Mouse (Mus musculus) yolk sac, embryonic 10.5 days (tissue): ENCODE measurements around the gene Uvrag.

ENCODE experiments used
- DNase-seq: peaks from one replicate; pipeline ENCODE4 v3.0.0-alpha.2; 2017; ENCODE audit warnings: low spot score

Gene Uvrag

DNA sequence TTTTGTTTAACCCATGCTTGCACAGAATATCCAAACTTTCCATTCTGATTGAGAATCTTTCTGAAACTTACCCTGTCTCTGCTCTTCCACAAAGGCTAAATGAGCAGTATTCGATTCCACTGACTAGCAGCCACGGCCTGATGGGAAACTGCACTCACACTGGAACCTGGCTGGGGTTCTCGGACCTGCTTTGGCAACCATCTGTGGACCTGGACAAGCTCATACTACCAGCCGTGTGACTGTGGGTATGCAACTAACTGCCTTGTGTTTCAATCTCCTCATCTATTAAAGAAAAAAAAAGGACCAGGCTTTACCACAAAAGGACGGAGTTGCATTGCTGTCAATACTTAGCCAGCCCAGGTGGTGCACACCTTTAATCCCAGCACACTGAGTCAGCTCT, 80.5 kb downstream of the Uvrag start:
- no peak for DNase-seq

DNA sequence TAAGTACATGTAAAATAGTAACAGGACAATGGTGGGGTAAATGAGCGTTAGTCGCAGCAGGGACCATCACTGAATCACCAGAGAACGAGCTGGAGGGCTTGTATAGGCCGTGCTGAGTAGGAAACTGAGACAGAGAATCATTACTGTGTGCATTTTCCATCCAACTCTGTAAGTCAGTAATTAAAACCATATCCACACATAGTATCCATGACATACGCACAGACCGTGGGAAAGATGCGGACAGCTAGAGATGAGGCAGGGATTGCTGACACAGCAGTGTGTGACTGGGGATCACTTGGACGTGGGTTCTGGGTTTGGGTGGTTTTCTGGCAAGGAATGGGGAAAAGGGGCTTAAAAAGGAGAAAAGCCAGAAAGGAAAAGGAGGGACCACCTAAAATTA, 81.0 kb downstream of the Uvrag start:
- DNase-seq: no peak

DNA sequence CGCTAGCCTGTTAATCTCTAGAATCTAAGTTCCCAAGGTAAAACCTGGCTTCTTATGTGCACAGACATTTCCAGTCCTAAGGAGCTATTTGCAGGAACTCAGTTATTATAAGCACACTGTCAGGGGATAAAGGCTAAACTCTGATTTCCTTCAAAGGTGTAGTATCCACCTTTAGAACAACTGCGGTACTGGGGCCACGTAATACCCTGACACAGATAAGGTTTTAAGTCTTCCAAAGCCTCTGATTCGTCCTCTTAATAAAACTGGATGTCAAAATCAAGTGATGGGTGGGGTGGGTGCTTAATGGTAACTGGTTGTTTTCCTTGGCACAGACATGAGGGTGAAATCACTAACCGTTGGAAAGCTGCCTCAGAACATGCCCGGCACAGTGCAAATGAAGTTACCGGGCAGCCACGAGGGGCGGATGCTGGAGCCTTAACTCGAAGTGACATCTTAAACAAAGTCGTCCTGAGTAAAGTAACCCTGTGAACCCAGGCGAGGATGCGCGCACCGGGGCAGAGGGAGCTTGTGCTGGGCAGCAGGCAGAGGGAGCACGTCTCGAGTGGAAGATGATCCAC, 83.8 kb downstream of the Uvrag start:
- no peak for DNase-seq

DNA sequence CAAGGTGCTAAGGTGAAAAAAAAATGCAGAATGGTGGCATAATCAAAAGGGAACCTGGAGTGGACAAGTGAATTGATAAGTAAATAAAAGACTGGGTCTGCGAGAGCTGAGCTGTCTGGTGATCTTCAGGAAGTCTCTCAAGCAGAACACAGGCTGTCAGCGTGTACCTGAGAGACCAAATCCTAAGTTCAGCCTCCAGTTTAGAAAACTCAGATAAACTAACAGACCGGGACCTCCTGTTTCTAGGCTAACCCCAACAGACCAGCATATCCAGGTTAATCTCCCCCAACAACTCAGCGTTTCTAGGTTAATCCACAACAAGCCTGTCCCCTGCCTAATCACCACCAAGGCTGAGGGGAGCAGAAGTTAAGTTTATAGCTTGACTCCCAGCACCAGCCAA, 87.3 kb downstream of the Uvrag start:
- DNase-seq: no peak

DNA sequence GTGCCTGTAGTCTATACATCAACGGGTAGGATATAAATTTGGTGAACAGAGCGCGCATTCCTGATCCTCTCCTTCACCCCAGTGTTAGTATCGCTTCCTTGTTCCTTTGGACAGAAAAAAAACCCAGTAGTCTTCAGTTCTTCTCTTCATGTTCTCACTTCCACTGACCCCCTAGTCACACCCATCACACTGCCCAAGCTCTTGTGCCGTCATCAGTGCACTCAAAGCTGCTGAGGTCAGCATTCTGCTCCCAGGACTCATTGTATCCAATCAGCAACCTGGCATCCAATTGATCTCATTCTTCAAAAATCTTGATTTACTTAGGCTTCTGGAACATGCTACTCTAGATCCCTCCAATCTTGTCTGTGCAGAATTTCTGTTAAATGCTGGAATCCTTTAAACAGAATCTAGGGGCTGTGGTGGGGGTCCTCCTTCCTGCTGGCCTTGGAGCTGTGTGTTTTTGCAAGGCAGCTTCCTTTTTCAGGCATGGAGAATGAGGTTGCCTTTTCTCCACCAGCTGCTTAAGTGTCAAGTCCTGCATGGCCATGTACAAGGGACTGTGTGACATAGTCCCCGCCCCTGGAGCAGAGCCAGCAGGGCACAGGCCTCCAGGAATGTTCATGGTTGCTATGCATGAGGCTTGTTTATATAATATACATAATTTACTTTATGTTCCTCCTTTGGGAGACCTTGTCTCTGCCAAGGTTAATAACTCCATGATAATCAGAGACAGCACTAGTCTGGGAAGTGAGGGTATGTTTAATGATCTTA, 88.3 kb downstream of the Uvrag start:
- DNase-seq: no peak

DNA sequence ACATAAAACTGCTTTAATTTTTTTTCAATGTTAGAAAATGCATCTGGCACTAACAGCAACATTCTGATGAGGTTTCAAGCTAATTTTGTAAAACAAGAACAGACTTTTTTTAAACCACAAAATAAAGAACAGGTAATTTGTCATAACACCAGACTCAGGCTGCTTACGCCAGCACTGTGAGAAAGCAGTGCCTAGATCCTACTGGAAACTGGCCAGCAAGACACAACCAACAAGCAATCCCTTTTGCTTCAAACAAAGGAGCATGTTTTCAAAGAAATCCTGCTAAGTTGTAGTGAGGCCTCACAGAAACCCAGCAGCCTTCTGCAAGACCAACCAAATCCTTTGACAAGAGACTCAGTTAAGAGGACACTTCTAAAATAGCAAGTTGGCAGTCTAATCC, 90.1 kb downstream of the Uvrag start:
- no peak for DNase-seq

DNA sequence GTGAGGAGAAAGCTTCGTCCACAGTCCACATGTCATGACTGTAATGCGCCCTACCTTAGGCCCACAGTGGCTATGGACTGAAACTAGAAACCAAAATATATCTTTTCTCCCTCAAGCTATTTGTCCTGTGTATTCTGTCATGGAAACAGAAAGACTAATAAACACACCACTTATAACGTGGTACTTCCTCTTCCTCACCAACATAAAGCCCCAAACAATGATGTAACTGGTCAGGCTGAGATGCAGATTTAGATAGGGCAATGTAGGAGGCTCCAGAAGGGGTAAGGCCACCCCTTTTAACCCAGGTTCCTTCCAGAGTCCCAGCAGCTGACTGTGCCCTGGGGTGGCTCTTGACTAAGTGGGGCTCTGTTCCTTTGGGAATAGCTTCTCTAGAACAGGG, 91.0 kb downstream of the Uvrag start:
- no peak for DNase-seq

DNA sequence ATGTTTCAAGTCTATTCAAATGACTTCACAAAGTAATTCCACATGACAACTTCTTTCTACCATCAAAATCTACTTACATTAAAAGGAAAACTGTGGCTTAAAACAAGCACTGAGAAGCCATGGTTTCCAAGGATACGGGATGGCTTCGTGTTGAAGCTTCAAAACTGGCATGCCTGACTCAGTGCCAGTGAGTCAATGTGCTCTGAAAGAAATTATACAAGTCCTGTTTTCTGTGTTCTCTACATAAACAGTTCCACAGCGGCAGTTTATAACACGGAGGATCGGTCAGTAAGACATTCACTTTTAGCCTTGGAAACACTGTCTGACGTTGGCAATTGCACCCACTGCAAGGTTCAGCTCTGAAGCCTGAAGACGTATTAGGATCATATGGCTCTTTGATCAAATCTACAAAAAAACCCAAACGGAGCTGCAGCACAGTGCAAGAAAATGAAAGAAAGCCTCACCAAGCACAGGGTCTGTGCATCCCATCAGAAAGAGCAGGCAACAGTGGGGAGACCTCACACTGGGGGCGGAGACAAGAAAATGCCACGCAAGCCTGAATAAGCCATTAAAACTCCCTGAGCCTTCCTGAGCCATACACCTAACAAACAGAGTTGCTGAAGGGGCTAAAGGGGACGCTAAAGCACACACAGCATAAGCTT, 94.3 kb downstream of the Uvrag start:
- DNase-seq: no peak

DNA sequence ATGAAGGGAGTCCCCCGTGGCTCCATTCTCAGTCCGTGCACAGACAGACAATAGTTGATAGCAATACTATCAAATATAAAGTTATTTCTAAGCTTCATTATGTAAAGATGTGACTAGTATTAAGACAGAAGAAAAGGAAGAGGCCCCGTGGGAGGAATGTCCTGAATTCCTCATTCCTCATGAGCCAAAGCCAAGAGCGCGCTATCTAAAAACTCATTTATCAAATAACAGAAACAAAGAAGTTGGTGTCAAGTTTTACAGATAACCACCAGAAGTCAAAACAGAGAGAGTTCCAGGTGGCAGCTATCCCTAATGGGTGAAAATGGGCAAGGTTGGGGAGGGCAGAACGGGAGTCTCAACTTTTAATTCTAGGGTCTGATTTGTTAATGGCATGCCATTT, 95.4 kb downstream of the Uvrag start:
- DNase-seq: no peak

DNA sequence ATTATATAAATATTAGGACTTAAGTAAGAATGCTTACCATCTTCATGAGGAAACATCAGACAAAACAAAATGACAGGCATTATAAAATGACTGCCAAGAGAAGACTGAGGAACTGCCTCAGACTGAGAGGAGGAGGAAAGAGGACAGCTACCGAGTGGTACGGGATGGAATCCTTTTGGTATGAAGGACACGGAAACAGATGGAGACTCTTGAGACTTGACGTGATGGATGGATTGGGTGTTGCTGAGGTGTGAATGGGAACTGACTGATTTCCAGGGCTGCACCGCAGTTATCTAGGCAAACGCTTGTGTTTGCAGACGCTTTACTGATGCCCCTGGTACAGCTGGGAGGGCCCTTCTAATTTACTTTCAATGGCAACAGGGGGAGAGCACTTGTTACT, 97.0 kb downstream of the Uvrag start:
- no peak for DNase-seq

DNA sequence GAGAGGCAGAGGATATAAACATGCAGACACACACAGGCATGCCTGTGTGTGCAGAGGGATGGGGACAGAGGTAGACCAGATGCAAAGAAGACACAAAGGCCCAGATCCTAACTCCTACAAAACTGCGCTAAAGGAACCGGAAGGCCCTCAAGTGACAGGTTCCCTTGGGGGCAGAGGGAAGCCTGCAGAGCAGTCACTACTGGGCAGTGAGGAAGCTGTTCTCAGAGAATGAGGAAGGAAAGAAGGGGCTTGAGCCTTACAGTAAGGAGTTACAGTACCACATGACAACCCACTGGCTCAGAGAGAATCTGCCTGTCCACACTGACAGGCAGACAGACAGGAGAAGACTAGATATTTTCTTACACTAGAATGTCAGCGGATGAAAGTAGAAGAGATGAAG, 97.6 kb downstream of the Uvrag start:
- no peak for DNase-seq

DNA sequence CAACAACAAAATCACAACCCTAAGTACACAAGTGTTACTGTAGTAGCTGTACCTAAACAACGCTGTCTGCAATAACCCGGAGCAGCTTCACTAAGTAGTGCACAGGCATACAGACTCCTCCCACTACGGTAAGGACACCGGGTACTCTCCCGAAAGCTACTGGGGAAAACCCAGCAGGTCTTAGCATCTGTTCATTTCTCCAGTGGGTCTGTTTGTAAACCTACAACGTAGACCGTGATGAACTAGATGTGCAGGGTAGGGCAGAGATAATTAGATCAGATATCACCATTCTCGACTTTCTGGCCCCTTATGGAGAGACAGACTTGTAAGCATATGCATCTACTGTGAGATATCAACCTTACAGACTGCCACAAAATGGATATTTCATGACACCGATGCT, 99.1 kb downstream of the Uvrag start:
- DNase-seq: no peak

DNA sequence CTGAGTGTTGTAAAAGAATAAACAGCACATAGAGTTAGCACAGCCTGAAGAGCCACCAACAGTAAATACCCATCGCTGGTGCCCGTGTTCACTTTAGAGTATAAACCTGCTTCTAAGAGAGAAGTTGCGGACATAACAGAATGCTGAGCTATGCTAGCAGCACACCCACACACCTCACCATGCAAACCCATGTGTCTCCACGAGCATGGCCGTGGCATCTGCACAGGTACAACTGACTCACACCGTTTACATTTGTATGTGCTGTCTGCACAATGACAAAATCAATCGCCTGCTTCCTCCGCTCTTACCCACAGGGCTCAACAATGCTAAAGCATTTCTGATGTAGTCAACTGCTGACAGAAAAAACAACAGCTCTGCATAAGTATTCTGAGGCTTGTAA, 101.0 kb downstream of the Uvrag start:
- no peak for DNase-seq

DNA sequence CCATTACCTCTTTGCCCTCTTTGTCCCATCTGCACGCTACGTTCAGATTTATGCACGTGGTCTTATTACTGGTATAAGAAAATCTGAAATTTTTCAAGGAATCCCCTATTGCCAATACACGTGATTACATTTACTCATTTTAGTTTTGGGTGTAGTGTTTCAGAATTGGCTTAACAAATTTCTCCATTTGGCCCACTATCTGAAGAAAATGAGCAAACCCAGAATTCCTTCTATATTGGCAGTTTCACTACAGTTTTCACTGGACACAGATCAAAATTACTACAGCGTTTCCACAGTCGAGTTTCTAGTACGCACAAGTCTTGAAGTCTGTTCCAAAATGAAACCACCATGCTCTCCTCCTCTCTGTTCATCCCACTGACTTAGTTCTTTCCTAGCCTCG, 104.7 kb downstream of the Uvrag start:
- DNase-seq: no peak

DNA sequence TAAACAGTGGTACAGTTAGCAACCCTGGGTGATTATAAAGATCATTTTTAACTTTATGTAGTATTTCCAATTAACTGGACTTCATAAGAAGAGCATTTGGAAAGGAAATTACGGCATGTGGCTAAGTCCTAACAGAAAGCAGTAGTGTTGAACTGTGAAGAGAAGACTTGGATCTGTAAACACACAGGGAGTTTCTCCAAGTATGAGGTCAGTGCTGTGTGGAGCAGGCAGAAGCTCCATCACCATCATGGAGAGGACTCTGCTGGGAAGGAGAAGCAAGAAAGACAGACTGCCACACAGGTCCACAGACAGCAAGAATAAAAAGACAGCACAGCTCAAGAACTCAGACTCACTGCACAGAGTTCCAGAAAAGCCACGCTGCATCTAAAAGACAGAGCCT, 106.0 kb downstream of the Uvrag start:
- DNase-seq: no peak

DNA sequence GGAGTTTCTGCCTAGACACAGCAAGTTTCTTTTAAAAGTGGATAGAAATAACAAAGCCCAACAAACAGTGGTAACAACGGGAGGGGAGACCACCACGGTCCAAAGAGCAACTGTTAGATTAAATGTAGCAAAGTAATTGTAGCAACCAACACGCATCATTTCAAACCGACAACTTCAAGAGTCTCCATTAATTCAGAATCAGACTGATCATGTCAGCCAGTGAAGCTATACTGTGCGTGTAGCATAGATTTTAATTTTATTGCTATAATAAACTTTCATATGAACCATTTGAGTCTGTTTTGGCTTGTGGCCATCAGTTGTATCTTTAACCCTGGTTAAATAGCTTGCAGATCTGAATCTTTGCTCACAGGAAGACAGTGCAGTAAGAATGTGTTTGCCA, 107.1 kb downstream of the Uvrag start:
- DNase-seq: no peak

DNA sequence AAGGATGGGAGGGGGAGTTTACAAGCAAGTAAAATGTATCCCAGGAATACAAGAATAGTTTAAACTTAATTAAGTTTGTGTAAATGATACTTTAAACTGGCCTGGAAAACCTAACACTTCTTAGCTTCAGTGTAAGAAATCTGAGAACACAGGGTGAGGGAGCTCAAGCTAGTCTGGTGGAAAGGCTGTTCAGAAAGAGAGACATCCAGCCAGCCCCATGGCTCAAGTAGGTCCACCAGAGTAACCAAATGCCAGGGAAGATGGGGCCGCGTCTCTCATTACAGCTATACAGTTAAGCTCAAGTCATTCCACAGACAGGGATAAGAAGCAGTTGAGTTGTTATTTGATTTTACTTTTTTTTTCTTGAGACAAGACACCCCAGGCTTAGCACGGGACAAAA, 107.6 kb downstream of the Uvrag start:
- no peak for DNase-seq

DNA sequence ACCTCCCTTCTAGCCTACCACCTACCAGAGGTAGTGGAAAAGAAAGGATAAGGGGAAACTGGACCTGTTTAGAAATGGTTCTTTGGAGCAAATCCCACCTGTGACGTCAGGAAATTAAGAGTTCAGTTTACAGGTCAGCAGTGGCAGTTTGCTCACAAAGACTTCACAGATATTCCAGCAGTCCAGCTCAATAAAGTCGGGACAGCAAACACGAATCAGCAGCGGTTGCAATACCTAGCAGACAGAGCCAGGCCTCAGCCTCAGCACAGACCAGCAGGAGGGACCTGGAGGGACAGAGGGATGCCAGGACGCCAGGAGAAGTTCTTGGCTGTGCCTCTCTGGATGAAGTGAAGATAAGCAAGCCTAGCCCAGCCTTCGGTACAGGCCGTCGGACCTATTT, 108.9 kb downstream of the Uvrag start:
- no peak for DNase-seq

DNA sequence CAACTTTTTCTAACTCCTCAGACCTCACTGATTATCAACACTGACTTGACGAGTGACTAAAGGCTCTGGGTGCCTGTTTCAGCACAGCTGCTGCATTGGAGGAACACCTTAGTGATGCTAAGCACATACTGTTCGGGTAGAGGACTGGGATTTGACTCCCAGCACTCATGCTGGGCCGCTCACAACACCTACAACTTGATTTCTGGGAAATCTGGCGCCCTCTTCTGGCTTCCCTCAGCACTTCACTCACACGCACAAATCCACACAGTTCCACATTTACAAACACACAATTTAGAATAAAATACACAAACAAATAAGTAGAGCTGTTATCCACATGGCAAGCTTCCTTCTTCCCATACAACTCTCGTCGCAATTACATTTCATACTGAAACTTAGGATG, 112.8 kb downstream of the Uvrag start:
- no peak for DNase-seq

DNA sequence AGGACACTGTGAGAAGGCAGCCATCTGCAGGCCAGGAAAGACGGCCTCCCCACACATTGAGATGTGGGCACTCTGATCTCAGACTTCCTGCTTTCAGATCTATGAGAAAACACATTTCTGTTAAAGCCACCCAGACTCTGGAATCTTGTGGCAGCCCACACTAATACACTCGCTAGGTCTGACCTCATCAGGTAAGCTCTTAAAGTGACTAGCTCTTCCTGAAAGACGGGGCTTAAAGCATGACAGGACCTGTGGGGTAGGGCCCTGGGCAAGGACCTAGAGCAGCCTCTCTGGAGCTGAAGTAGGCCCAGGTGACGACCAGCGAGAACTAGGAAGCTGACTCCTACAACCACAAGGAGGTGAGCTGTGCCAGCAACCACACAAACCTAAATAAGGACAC, 113.8 kb downstream of the Uvrag start:
- no peak for DNase-seq

DNA sequence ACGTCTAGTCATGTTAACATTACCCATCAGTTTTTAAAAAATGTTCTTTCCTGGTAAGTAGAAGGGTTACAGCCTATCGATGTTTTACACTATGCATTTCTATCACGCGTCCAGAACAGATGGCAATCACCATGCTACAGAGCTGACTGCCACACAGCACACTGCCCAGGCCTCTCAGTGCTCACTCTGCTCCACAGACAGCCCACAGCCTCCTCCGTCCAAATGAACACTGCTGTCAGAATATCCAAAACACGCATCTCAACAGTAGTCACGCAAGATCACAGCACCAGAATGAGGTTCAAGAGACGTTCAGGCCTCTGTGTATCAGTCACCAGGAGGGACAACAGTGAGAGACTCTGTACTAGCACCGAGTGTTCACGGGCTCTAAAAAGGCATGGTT, 115.0 kb downstream of the Uvrag start:
- DNase-seq: no peak

DNA sequence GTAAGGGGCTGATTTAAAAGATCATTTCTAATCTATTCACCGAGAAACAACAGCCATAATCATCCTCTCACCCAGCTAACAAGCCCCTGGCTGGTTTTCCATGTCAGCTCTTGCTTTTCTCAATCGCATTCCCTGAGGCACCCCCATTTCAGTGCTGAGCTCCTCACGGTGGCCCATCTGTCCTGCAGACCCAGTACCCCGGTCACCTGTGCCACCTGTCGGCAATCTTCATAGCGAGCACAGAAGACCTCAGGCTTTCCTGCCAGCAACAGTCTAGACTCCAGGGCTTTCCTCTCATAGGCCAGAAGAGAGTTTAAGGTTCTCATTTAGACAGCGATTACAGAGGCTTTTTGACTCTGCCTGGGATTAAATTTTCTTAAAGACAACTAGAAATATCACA, 115.7 kb downstream of the Uvrag start:
- no peak for DNase-seq

DNA sequence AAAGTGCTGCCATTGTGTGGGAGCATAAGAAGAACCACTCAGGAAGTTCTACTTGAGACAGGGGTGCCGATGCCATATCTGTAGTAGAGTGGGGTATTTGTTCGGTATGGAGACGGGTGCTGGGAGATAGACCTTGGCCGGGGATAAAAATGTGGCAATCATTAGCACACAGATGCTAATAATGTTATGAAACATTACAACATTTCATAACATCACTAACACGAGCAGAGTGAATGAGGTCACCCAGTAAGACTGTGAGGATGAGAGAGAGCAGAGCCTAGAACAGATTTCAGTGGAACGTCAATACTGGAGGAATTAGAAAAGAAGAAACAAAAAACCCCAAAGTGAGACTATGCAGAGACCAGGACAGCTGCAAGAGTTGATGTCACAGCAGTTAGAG, 116.2 kb downstream of the Uvrag start:
- no peak for DNase-seq

DNA sequence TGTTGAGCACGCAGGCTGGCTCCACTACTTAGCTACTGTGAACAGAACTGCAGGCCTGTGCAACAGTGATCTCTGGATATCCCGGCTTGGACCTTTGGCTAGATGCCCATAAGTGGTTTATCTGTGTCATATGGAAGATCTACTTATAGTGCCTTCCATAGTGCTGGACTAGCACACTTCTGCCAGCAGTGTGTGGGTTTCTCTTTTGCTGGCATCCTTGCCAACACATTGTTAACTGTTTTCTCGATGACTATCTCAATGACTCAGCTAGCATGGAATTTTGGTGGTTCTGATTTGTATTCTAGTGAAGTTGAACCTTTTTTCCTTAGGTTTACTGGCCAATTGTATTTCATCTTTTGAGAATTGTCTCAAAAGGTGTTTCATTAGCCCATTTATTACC, 117.0 kb downstream of the Uvrag start:
- DNase-seq: no peak
